Mouse (Mus musculus) granulocyte monocyte progenitor cell, adult 5-6 weeks (primary cell): ENCODE measurements around the gene Rpia. TPM values are rescaled to one million over a fixed set of nuclear protein-coding genes. Genes with fewer than 3 reads are reported as not detected.

Experiments
- ATAC-seq: replicated peaks from 2 replicates; pipeline ENCODE4 v1.8.0; 2016; ENCODE audit warnings: mild to moderate bottlenecking, moderate TSS enrichment, inconsistent platforms; ENCODE audit not compliant: poor library complexity, severe bottlenecking
- total RNA-seq, 2 experiments: library from RNA; stranded (forward) in 1 of 2; stranded (reverse) in 1 of 2; fragments of 200-712, 200-1000 nt in 1 of 2; fragments of >200 nt in 1 of 2; fragmentation: Nextera tagmentation in 1 of 2; gene quantifications; 2 replicates each; pipeline ENCODE4 v1.2.3; 2014 to 2017

Gene Rpia
- total RNA-seq, 2 experiments from 2014 or later: 90.5 to 181 TPM

DNA sequence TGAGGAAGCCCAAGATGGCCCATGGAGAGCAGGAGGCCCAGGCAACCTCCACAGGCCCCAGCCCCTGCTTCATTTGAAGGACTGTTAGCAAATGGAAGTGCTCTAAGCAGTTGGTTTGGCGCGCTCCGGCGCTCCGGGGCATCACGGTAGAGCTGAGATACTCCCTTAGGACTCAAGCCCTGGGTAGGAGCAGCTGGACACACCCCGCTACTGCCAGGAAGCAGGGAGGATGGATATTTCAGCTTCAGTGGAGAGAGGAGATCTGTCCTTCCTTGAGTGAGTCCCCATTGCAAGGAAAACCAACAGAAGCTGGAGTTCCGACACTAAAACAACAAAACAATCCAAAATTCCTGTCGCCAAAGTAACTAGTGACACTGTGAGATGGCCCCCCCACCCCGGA lies 37.2 kb downstream of the Rpia start:
- ATAC-seq: no peak

DNA sequence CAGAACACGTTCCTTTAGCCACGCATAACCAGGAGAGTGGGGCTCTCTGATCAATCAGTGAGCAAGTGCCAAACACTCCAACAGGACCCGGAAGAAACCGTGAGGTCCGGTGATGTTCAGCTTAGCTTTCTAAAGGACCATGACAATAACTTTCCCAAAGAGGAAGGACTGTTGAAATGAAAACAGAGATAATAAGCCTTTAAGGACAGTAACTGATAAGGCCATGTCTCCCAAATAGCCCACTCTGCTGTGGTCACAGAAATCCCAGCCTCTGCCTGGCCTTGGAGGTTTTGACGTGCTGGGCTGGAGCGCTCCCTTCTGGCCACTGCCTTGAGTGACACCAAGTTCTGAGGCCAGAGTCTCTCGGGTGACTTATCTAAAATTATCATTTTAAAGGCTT lies 39.7 kb downstream of the Rpia start:
- ATAC-seq: peak; percentile 94

DNA sequence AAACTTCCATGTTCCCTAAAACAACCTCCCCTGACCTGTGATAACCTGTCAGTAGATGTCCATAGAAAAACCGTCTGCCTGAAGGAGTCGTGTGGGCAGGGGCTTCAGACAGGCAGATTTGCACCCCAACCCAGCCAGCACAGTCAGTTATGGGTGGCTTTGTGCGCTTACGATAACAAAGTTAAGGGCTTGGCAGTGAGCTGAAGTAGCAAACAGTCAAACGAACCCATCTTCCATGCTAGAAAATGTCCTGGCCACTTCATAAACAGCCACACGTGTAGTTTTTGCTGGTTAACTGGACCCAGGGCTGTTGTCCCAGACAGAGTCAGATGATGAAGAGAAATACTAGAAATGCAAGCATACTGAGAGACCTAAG lies 40.1 kb downstream of the Rpia start:
- ATAC-seq: no peak

DNA sequence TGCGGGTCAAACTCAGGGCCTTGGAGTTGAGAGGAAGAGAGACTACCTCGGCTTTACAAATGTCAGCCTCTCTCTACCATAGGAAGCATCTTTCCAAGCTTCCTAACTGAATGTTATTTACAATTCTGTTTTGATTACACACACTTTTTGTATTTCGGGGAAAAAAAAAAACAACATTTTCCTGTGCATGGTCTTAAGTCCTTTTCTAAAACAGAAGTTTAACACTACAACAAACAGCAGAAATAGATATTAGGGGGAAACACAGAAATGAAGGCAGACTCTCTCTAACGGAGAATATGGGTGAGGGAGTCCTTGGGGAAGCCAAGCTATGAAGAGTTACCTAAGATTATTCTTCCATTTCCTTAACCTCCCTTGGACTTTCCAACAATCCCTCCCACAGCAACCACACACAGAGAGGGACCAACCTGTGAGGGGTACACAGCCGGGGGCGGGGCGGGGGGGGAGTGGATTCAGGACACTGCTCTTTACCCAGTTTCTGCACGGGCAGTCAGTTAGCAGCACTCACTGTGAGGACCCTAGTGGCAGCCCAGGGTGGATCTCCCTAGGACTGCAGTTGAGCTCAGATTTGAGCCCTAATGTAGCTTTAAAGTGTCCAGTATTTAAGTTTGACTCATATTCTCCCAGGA lies 40.7 kb downstream of the Rpia start:
- no peak for ATAC-seq

DNA sequence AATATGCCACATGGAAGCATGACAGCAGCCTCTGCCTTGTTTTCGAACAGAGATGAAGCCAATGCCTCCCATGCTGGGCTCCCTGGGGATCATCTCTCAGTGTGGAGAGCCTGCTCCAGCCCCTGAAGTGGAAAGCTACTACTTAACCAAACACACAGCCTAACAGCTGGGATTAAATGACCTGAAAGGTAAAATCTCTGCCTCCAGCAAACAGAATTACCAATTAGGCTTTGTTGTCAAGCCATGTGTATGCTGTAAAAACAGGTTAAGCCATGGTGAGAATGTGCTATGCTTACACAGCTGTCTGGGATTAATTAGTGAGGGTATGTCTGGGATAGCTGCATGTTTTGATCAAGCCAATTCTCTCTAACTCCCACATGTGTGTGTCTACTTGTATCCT lies 42.3 kb downstream of the Rpia start:
- ATAC-seq: no peak

DNA sequence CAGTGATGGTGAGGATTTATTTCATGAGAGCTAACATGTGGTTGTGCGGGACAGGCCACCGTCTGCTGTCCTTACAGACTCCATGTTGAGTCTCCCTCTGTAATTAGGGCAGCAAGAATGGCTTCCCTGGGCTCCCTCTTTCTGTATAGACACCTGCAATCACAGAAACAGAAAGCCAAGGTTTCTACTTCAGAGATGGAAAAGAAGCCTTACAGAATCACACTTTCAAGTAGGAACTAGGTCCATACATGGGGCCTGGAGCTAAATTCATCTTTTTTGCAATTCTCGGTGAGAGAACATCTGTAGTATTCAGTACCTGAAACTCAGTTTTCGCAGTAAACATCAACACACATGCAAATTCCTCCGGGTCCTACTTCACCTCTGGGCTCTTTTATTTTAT lies 44.3 kb downstream of the Rpia start:
- no peak for ATAC-seq

DNA sequence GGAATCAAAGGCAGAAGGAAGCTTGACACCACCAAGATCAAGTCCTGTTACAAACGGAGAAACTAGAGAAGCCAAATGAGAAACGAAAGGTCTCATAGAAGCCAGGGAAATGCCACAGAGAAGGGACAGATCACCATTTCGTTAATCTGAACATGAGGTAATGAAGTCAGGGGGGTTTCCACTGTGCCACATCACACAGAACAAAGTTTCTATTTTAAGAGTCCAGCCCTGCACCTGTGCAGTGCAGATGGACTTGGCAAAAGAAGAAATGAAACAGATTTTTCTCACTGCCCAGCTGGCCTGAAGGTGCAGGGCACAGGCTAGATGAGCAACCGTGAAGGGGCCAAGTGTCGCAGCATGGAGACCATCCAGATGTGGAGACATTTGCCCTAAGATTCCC lies 48.1 kb downstream of the Rpia start:
- ATAC-seq: no peak

DNA sequence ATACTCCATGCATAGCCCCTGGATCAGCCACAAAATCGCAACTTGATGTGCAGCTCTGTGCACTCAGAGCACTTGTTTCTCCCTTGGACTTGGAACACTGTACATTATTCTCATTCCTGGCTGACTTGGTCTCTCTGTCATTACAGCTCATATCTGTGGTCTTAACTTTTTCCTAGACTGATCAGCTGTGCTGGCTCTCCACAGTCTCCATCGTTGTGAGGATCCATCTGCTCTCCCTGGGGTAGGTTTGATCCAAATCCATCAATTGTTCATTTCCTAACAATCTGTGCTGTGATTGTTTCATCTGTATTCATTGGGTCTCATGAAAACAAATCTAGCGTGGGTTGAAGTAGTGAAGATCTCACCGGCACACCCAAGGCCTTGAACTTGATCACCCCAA lies 49.2 kb downstream of the Rpia start:
- no peak for ATAC-seq

DNA sequence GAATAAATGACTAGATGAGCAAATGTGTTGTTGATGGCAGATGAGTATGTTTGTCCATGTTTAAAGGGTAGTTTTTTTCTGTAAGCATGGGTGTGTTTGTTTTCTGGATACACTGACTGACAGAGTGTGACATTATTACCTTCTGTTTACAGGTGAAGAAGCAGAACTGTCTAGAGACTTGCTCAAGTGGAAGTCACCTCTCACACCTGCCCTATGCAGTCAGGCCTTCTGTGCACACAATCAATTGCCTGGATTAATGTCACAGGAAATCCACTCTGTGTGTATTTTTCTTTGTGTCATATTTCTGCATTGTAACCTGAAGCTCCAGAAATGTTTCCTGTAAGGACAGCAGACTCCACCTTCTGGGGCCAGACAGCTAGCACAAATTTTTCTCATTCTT lies 51.5 kb downstream of the Rpia start:
- no peak for ATAC-seq

DNA sequence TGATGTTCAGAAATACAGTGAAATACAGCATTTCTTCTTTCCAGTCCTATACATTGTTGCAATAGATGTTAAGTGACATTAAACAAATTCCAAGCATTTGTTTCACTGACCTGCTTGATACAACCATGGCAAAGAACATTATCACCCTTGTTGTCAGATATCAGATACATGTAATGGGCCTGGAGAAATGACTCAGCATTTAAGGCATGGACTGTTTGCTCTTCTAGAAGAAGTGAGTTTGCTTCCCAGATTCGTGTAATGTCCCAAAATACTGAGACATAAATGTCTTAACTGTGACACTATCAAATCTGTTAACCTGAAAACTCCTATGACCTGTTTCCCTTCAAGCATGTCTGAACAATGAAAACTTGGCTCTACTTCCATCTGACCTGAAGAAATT lies 52.6 kb downstream of the Rpia start:
- no peak for ATAC-seq

DNA sequence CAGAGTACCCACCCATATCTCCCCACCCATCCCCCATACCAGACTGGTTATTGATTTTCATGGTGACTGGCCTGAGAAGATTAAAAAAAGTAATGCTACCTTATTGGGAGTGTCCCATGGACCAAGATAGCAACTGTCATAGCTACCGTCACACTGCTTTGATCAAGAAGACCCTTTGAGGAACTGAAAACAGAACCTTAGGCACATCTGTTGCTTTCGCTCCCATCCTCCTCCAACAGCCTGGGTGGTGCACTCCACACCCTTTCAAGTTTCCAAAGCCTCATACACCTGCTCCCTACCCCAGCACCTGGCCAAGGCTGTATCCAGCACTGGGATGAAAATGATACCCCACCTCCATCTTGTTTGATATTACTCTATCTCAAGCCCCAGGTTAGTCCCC lies 56.5 kb downstream of the Rpia start:
- peak; percentile 68 for ATAC-seq

DNA sequence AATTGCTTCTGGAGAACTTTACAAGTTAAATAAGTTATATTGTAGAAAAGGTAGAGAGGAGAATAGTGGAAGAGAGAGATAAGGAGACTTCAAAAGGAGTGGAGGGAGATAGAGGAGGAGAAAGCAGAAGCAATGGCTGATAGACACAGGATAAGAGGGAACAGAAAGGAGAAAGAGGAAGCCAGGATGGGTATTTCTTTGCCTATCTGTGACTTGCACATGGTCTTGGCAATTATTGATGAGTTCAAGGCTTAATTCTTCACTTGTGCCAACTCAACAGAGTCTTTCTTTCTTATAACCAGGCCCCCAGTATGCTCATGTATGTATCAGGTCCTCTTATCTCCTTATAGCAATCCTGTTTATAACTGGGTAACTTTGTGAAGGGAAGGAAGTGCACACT lies 61.2 kb downstream of the Rpia start:
- ATAC-seq: peak; percentile 96

DNA sequence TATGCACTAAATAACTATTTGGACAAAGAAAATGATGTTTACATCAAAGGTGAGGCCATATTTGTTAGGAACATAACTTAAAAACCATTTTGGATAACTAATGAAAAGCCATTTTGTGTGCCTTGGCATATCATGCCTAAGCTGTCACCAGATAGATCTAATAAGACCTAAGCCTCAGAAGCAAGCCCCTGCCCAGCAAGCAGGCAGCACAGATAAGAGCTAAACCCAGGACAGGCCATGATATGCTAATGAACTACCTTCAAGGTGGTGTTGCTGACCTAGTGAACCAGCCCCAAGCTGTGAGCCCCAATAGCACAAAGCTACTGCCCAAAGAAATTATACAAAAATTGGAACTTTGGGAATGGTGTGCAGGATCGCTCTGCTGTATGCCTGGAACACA lies 62.9 kb downstream of the Rpia start:
- no peak for ATAC-seq

DNA sequence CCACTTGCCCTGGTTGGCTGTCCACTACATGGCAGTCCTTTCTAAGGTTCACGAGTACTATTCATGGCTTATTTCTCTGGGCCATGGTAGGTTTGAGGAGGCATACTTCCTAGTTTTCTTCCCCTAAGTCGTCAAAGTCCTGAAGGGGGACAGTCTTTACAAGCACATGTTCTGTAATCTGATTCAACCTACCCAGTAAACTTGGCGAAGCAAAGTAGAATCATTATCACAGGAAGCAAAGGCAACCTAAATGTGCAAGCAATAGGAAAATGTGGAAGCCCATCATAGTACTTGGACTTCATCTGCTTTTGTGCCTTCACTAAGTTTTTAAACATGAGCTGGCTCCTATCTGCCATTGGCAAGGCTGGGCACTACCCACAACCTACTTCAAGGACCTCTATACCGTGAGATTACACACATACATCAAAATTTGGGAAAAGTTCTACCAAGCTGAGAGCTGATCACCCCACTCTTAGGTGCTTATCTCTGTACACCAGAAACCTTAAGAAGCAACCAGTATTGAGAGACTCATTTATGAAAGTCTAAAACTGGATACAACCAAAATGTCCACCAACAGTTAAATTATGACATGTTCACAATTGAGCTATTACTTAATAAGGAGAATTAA lies 64.8 kb downstream of the Rpia start:
- ATAC-seq: no peak

DNA sequence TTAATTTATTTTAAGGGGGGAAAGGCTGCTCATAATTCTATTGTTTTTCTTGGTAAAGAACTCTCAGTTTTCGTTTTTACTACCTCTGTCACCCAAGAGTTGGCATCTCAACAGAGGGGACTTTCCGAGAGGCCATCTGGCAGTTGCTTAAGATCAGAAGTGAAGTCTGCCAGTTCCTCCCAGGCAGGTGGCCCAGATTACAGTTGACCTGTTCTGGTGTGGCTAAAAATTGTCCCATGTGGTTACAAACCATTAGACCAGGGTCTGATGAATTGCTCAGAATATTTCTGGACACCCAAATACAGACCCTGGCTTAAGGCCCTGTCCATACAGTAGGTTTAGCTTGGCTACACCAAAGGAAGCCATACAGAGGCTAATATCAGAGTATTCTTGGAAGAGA lies 66.4 kb downstream of the Rpia start:
- no peak for ATAC-seq

DNA sequence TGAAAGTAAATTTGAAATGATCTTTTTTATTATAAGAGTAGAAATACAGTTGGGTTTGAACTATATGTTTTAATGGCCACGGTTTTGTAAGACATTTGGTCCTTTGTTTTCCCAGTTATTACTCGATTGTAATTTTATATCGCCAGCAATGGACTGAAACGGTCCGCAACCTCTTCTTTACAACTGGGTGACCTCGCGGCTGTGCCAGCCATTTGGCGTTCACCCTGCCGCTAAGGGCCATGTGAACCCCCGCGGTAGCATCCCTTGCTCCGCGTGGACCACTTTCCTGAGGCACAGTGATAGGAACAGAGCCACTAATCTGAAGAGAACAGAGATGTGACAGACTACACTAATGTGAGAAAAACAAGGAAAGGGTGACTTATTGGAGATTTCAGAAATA lies 67.3 kb downstream of the Rpia start:
- no peak for ATAC-seq

DNA sequence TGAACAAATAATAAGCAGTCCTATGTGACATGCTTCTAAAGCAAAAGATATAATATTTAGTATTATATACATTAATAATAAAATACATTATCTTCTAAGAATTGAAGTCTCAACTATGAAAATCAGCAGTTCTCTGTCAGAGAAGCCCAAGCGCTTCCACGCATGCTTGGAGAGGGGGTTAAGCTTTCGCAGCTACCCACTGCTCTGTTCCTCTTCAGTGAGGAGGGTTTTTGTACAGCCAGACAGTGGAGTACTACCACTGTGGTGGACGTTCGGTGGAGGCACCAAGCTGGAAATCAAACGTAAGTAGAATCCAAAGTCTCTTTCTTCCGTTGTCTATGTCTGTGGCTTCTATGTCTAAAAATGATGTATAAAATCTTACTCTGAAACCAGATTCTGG lies 69.7 kb downstream of the Rpia start:
- ATAC-seq: no peak

DNA sequence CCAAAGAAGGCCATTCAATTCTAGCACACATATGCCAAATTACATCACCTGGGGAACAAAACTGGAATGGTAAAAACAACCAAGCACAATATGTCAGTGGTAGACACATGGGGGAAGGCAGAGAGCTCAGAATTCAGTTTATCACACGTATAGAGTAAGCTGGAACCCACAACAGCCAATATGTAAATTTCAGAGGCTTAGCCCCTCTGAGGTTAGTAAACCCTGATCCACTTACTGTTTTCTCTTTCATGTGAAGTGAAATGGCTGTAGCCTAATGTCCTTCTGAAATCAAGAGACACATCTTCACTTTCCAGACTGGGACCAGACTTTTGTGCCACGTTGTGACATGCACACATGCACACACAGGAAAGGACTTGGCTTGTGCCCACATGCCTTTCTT lies 73.3 kb downstream of the Rpia start:
- no peak for ATAC-seq

DNA sequence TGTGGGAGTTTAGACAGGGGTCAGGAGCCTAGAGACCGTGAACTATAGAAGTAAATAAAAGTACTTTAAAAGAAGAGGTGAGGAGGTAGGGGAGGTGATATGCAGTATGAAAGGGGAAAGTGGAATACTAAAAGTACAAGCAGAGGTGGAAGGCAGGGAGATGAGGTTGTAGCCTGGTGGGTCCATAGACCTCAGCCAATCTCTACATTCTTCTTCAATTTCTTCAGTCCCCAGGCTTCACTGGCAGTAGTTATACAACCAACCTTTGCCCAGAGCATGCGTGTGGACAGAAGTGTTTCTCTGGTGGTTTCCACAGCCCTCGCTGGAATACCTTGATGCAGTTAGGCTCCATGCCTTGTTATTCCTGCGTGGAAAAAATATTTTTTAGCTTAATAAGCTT lies 73.9 kb downstream of the Rpia start:
- ATAC-seq: no peak

DNA sequence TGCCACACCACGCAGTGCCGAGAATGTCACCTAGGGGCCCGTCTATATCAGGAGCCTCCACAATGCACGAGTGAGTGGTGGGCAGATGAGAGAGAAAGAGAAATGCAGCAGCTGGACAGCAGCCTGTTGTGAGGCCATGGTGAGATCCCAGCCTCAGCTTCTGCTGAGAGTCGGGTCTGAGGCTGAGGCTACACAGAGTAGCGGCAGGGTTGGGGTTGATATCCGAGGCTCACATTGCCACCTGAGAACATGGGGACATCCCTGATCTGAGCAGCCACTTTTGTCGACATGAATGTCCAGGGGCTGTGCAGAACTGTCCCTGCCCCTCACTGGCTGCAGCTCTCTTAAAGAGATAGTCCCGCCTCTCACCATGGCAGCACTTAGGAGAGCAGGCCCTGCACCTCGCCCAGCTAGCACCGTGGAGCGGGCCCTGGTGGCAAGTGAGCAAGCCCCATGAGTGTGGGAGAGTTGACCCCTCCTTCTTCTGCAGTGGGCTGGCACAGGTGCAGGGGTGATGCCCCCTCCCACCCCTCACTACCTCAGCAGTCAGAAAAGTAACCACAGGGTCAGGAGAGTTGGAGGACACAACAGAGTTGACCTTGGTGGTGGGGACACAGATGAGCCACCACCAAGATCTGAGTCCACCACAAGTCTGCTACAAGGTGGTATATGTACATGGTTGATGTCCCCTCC lies 75.2 kb downstream of the Rpia start:
- no peak for ATAC-seq
